Mouse (Mus musculus): ENCODE results near the gene Ablim1.

Ablim1 gene

GRCm38 (mm10) chr19:57072756-57073155 lies 242.0 kb downstream of the Ablim1 start:
- no peak for DNase-seq (ENCODE audit: low read depth, low spot score)

GRCm38 (mm10) chr19:57067108-57067613 lies 247.6 kb downstream of the Ablim1 start:
- no peak for DNase-seq (ENCODE audit: low read depth, low spot score)

- peak; percentile 54 for DNase-seq (ENCODE audit: low read depth, low spot score)
Observed at GRCm38 (mm10) chr19:57066313-57066712, 248.4 kb downstream of the Ablim1 start.

DNA sequence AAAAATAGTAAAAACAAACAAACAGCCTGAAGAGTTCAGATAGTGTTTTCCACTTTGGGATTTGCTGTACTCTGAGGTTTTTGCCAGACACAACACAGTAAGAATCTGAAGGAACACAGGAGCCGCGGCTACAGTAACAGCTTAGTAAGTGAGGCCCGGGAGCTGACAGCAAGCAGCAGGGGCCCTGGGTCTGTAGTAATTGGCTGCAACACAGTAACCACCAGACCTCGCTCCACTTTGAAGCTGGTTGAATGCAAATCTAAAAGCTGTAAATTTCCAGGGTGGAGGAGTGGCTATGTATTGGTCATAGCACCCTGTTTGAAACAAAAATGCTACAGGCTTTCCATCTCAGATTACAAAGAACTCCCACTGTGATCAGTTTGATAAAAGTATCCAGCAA lies 252.0 kb downstream of the Ablim1 start:
- no peak for DNase-seq (ENCODE audit: low read depth, low spot score)

DNA sequence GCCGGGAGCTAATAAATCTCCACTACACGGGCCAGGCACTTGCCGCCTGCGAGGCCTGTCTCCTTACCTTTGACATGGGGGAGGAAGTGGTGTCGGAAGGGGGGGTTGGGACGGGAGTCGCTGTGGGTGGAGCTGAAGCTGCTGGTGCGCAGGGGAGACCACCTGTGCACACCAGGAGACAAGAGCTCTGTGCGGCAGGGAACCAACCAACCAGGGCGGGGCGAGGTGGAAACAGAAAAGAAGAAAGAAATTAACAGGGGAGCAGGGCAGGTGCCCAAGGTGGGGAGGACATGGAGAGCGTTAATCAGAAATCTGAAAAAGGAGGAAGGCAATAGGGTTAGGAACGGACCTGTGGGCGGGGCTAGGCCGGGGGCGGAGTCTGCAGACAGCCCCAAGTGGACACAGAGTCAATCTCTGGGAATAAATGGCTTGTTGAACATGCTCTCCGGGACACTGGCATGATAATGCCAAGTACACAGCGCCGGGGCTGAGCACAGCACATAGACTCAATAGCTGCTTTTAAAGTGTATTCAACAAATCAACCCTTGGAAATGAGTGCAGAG lies 255.6 kb downstream of the Ablim1 start:
- DNase-seq (ENCODE audit: low read depth, low spot score), result no peak

DNA sequence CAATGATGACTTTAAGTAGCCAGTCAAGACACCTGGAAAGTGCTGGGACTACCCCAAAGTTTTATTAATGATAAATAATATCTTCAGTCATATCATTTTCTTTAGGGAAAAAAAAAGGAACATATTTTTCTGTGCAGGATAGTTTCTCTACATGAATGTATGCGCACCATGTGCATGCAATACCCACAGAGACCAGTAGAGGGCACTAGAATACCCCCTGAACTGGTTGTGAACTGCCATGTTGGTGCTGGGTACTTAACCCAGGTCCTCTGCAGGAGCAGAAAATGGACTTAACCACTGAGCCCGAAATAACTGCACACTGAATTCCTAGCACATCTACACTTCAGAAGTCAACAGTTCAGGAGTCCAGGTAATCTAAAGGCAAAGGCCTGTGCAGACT lies 257.2 kb downstream of the Ablim1 start:
- DNase-seq (ENCODE audit: low read depth, low spot score), result no peak

DNA sequence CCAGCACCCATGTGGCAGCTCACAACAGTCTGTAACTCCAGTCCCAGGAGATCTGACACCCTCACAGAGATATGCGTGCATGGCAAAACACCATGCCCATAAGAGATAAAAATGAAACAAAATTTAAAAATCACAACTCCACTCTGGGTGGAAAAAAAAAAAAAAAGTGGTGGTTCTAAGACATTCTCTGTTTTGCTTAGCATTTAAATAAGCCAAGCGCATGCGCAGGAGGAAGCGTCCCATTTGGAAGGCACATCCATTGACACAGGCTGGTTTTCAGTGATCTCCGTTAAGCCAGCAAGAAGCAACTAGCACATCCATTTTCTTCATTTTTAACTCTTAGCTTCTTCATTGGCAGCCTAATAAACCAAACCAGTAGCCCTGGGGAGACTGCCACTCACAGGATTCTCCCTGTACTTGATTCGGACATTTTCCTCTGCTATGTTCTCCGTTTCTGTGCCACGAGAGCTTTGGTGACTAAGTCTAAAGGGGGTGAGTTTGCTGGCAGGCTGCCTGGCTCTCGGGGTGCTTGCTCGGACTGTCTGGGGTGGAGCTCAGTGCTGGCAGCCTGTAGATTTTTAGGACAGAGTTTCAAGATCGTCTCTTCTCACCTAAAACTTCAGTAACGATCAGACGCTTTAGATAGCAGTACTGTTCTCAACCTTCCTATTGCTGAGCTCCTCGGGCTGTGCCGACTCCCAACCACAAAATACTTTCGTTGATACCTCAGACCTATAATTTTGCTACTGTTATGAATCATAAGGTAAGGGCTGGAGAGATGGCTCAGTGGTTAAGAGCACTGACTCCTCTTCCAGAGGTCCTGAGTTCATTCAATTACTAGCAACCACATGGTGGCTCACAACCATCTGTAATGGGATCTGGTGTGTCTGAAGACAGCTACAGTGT lies 259.3 kb downstream of the Ablim1 start:
- DNase-seq (ENCODE audit: low read depth, low spot score), result no peak

GRCm38 (mm10) chr19:57052959-57053358 lies 261.8 kb downstream of the Ablim1 start:
- DNase-seq (ENCODE audit: low read depth, low spot score), result no peak

DNA sequence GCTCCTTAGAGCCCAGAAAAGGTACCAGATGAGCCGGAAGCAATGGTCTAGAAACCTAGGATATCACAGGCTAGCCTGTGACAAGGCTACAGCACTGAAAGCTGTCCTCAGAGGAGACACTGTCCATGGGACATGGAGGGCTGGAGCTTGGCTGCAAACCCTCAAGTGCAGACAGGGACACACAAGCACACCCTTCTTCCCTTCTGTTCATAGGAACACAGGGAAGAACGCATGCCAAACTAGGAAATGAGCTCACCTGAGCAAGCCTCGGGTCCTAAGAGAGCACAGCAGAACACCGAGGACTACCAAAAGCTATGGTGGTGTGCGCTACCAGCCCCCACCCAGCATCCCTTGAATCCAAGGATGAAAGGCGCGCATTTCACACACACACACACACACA lies 262.7 kb downstream of the Ablim1 start:
- DNase-seq (ENCODE audit: low read depth, low spot score), result no peak

- no peak for DNase-seq (ENCODE audit: low read depth, low spot score)
Observed at GRCm38 (mm10) chr19:57049592-57050090, 265.1 kb downstream of the Ablim1 start.

- no peak for DNase-seq (ENCODE audit: low read depth, low spot score)
Observed at GRCm38 (mm10) chr19:57047671-57048320, 266.9 kb downstream of the Ablim1 start.

GRCm38 (mm10) chr19:57039258-57039657 lies 275.5 kb downstream of the Ablim1 start:
- no peak for DNase-seq (ENCODE audit: low read depth, low spot score)

- no peak for DNase-seq (ENCODE audit: low read depth, low spot score)
Observed at GRCm38 (mm10) chr19:57036860-57037259, 277.9 kb downstream of the Ablim1 start.

DNA sequence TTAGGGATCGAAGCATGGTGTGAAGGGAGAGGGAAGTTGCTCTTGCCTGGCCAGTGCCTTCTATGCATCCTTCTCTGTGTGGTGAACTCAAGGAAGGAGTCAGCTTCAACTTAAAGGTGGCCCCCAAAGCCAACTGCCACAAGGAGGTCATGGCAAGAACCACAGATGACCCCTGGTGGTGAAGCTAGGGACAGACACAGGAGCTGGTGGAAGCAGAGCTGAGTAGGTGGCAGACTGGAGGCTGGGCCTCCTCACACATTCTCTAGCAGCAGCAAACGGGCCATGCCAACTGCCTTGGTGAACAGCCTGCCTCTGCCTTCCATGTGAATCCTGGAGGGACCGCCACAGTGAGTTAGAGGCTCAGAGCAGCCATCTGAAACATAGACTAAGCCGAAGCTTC lies 283.1 kb downstream of the Ablim1 start:
- peak; percentile 29 for DNase-seq (ENCODE audit: low read depth, low spot score)

DNA sequence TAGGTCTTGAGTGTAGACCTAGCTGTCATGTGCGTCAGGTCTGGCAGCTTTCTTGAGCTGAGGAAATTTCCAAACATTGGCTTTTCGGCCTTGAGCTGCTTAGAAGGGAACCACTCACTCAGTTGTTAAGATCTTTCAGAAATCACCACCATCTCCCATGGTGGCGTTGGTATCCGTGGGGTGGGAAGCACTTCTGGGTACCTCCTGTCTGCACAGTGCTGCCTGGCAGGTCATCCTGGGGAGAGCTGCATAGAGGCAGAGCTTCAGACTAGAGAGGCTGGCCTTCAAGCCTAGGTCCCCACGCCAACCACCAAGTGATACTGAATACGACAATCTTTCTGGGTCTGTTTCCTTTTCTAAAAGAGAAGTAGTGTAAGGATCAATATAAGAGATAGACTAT lies 285.3 kb downstream of the Ablim1 start:
- no peak for DNase-seq (ENCODE audit: low read depth, low spot score)

DNA sequence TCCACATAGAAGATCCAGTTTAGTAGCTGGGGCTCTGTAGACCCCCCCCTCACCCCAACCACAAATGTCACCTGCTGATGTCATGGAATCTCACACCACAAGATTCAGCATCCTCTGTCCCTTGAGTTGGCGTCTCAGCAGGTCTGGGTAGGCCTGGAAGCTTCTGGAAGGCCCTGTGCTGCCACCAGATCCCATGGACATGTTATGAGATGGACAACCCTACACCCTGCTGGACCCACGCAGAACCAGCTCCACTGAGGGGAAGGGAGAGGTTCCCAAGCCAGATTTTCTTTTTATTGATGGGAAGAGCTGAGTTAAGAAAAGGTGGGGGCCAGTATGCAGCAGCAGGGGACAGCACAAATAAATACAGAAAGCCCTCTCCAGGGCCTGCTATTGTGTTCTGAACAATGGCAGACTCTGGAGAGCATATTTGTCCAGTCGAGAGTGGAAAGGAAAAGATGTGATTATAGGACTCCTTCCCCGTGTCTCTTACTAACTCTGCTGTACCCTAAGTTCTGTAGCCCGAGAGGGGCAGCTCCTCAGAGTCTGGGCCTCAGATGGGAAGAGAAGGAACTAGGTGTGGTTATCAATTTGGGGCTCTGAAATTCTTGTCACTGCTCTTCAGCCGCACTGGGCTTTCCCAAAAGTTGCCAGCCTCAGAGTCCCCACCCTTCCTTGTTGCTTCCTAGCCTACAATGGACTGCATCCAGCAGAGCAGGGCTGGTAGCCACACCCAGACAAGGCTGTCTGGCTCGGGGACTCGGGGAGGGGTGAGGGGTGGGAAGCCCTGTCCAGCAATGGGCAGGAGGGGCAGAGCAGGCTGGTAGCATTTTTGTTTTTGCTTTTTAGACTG lies 286.2 kb downstream of the Ablim1 start:
- no peak for DNase-seq (ENCODE audit: low read depth, low spot score)

DNA sequence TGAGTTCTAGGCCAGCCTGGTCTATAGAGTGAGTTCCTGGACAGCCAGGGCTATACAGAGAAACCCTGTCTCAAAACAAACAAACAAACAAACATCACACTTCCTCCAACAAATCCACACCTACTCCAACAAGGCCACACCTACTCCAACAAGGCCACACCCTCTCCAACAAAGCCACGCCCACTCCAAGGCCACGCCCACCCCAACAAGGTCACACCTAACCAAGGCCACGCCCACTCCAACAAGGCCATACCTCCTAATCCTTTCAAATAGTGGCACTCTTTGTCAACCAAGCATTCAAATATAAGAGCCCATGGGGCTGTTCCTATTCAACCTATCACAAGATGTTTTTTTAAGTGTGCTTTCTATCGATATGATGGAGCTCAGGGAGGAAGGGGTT lies 288.2 kb downstream of the Ablim1 start:
- DNase-seq (ENCODE audit: low read depth, low spot score), result no peak

DNA sequence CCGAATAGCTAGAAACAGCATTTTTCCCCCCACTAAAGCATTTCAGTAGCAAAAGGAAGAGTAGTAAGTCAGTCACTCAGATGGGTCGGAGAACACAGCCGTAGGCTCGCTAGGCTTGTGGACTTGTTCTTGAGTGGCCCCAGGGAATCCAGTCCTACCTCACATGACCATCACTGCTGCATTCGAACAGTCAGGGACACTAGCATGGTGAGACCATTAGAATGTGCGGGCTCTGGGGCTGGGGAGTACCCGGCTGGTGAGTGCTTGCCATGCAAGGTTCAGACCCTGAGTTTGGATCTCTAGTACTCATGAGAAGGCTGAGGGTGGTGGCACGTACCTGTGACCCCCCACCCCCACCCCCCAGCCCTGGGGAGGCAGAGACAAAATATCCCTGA lies 296.9 kb downstream of the Ablim1 start:
- no peak for DNase-seq (ENCODE audit: low read depth, low spot score)

DNA sequence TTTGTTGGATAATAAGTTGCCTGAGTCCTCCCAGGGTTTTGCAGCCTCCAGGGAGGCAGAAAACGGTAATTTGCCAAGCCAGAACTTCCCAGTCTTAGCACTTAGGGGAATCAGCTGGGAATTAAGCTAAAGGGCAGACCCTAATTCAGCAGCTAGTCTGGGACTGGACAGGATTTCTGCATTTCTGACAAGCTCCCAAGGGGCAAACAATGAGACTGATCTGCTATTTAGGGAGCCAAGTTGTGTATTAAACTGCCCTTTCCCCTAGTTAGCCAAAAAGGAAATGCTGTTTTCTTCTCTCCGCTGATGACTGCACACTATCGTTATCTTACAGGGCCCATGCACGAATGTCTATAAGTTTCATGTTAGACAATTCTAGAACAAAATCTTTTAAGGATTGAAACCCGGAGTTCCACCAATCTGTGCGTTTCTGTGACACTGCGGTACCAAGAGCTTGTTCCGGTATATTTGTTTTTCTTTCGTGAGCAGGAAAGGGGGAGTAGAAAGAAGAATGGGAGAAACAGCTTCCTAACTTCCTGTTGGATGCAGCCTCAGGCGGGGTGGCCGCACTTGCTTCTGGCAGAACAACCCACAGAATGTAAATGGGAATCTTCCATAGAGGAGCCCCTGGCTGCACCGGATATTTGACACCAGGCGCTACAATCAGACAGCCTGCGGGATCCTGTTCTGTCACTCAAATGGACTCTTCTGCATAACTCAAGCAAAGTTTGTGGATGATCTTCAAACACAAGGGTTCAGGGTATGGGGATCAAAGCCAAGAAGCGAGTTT lies 297.5 kb downstream of the Ablim1 start:
- DNase-seq (ENCODE audit: low read depth, low spot score), result no peak

DNA sequence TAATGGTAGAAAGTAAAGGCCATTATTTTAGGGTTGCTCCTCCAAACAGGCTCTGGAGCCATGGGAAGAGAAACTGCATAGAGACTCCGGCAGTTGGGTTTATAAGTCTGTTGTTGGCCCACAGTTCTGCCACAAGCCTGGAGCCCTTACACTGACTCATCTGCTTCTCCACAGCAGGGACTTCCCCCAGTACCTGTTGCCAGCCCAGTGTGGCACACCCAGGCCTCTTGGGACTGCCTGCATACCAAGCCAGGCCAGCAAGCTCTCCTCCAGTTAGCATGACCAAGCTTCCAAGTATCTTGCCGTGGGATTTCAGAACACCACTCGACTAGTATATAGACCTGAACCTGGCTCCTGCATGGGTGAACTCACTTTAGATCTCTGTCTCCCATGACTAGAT lies 299.9 kb downstream of the Ablim1 start:
- DNase-seq (ENCODE audit: low read depth, low spot score), result no peak

DNA sequence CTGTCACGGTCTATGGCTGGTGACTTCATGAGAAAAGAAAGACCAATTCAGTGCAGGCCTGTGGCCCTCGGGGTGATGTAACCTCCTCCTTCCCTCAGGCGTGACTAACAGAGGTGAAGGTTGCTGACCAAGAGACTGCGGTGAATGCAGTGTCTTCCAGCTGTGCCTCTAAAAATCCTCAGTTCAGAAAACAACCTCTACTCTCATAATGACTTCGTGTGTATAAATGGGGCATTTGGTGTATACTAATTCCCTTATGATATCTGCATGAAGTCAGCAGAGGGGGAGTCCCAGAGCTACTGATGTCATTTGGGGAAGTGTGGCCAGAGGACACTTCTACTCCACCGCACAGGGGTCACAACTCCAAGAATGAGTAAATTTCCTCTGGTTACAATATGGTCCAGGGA lies 301.4 kb downstream of the Ablim1 start:
- no peak for DNase-seq (ENCODE audit: low read depth, low spot score)
